Mouse (Mus musculus) spleen, adult 12 weeks (tissue): ENCODE data around the gene Skap1.
"Not testable (repeated sequence)": the region's sequence is repeated elsewhere in the genome, so short reads cannot be mapped to it uniquely, and the experiment has no call there.

Experiments used
- DNase-seq: peaks from one replicate; pipeline ENCODE4 v3.0.0; 2022; ENCODE audit warnings: low spot score

The Skap1 gene

DNA sequence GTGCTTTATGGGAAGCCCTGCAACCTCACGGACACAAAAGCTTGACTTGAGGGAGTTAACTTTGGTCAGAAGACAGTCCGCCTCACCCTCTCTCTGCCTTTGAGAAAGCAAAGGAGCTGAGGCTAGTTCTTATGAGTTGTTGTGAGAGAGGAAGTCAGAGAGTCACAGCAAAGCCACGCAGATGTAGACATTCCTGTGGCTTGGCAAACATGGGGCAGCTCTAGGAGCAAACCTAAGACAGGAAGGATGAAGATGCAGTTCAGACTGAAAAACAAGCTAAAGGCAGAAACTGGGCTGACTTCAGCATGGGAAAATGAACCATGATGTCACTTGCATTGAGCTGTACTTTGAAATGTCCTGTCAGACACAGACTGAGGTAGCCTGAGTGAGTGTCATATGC is 283.2 kb downstream of the Skap1 start:
- no peak for DNase-seq

DNA sequence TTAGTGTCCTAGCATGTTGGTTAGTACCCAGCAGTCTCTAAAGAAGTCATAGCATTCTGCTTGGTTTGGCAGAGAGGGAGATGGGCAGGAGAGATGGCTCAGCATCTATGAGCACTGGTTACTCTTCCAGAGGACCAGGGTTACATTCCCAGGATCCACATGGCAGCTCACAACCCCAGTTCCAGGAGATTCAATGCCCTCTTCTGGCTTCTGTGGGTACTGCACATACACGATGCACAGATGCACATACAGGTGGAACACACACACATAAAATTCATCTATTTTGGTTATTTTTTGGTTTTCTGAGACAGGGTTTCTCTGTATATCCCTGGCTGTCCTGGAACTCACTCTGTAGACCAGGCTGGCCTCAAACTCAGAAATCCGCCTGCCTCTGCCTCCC is 290.9 kb downstream of the Skap1 start:
- no peak for DNase-seq

DNA sequence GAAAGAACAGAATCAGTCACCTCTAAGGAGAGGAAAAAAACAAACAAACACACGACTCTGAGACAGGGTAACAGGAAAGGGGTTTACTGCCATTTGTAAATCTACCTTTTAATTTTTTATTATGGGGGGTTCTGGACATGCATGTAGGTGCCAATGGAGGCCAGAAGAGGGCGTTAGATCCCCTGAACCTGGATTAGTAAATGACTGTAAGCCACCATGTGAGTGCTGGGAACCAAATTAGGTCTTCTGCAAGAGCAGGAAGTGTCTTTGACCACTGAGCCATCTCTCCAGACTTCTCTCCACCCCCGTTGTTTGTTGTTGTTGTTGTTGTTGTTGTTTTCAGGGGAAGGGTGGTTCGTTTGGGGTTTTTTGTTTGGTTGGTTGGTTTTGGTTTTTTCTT is 293.0 kb downstream of the Skap1 start:
- no peak for DNase-seq

DNA sequence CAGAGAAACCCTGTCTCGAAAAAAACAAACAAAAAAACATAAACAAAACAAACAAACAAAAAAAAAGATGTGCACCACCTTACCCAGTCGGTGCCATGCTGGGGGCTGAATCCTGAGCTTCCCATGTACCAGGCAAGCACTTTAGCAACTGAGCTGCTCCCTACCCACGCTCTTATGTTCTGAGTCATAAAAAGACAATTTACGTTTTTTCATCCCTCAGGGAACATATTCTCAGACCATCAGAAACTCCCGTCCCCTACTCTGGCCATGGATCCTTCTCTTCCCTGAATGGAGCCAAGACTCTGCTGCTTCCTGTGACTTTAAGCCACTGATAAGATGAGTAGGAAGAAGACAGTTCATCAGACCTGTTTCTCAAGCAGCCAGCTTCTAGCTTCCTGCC is 294.0 kb downstream of the Skap1 start:
- no peak for DNase-seq

DNA sequence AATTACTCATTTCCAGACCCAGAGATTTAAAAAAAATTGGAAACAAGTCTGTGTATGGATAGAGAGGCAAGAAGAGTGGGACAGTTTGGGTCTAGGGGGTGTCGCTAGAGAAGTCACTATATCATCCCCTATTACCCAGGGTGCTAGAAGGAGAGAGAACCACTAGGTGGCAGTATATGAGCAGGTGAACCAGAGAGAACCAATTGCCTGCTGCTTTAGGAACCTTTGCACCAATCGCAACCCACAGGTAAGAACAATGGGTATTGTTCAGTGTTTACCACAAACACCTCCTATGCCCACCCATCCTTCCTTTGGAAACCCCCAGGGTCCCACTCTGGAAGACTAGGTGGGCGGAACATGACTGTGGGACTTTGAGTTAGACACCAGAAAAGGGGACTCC is 295.6 kb downstream of the Skap1 start:
- DNase-seq: peak; percentile 23

DNA sequence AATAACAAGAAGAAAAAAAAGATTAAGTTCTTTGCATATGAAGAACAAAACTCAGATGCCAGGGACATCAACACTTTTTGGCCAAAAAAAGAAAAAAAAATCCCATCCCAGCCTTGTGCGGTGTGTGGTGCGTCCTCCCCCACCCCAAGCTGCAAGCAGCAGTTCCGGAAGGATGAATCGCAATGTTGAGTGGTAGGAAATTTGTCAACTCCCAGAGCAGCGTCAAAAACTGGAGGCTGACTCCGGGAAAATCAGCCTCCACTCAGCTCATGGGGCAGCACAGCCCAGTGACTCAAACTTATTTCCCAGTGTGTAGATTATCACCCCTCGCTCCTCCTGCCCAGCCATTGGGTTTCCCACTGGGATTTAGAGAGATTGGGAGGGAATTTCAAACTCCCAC is 297.6 kb downstream of the Skap1 start:
- no peak for DNase-seq

DNA sequence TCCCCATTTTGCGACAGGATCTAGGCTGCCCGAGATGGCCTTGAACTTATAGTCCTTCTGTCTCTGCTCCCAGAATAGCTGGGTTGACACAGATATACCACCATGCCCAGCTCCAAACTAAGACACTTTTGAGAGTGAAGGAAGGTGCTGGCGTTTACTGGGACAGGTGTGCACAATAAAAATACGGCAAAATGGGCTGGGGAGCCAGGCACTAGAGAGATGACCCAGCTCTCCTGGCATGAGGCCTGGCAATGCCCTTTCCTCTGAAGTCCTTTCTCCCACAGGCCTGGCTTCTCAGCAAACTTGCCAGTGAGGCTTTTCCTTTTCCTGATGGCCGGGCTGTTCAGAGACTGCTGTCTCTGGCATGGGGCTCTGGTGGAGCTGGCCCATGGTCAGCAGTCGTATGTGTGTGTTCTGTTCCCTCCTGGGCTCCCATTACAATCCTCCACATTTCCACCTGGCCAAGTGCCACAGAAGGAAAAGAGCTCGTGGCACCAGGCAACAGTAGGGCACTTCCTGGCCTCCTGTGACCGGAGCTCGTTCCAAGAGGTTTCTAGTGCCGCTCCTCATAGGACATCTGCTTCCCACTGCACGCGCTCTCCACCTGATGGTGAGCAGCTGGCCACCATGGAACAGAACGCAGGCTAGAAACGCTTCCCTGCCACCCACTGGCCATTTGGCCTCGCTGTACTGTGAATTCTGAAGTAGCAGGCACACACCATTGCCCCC is 298.5 kb downstream of the Skap1 start:
- no peak for DNase-seq

DNA sequence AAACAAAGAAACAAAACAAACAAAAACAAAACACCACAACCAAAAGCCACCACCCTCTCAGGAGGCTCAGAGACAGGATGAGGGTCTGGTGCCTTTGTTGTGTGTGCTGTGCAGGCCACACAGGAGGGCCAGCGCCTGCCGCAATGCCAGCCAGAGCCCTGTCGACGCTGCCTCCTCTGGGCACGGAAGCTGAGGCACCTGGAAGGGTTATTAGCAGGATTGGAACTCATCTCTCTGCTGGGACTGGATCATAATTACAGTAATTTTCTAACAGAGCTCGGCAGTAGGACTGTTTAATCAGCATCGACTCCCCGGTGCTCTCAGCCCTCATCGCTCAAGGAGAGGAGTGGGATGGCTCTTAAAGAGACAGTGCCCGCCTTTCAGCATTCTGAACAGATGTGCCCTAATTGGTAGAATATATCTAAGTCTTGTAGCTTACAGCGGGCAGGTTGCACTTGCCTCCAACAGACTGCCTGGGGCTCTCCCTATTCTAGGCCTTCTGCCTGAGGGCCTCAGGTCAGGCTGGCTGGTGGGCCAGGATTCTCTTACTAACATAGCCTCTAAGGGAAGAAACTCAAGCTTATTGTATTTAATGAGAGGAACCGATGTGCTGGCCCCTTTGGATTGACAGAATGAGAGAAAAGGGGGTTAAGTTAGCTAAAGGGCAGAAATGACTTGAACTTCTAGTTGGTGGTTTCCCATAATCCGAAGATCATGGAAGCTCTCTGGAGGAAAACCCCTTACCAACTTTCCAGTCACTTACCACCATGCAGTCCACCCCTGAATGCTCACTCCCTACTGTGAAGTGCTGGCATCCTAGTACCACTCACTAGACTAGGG is 300.3 kb downstream of the Skap1 start:
- no peak for DNase-seq

DNA sequence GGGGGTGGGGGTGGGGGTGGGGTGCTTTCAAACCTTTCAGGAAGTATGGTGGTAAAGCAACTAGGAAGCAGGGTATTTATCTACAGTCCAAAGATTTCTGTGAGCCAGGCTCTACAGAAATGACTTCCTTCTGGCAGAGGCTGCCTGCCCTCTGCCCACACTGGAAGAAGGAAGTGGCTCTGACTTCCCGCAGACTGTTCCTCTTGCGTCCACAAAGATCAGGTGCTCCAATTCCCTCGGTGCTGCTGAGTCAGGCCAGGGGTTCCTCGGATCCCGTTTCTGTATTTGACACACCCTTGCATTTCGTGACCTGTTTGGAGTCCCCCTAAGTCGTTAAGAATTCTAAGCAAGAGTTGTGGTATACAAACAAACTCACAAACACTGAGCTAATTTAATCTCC is 301.3 kb downstream of the Skap1 start:
- no peak for DNase-seq

DNA sequence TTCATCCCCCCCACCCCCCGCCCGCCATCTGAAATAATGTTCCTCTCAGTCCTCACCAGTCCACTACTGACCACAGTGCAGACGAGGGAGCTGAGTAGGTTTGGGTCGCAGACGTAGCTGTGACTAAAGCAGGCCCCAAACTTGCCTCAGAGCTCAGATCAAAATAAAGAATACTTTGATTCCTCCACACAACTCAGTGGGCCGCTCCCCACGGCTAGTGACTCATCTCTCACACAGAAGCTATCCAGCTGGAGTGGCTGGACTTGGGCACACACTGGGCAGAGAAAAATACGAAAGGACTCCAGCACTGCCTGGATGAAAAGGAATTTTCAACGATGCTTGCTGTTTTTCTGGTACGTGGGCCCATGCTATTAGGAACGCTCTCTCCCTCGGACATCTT is 302.2 kb downstream of the Skap1 start:
- DNase-seq: no peak

DNA sequence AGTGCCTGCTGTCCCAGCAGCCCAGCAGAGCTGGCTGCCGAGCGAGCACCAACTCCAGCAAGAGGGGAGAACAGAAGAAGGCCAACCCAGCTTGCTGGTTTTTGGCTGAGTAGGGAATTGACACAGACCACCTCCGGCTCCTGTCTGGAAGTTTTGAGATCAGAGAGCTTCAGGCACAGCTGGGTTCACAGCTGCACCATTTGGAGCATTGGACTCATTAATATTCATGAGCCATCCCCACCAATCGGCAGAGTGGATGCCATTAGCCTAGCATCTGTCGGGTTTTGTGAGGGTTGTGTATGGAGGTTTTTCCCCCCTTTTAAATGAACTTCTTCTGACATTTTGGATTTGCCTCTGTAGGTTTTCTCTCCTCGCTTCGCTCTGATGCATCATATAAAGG is 302.7 kb downstream of the Skap1 start:
- no peak for DNase-seq

DNA sequence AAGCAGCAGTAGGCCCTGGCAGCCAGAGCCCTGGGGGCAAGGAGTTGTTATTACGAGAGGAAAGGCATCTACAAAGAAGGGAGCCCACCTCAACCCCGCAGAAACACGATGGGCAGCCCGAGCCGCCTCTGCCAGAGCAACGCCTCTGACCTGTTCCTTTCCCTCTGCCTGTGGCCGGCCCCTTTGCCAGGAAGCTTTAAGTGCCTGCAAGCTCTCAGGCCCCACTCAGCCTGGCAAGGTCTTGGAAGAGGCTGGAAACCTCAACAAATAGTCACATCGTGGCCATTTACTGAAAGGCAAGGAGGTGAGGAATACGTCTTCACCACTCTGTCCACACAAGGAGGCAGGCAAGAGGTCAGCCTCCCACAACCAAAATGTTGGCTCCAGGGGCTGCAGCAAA is 303.8 kb downstream of the Skap1 start:
- no peak for DNase-seq

DNA sequence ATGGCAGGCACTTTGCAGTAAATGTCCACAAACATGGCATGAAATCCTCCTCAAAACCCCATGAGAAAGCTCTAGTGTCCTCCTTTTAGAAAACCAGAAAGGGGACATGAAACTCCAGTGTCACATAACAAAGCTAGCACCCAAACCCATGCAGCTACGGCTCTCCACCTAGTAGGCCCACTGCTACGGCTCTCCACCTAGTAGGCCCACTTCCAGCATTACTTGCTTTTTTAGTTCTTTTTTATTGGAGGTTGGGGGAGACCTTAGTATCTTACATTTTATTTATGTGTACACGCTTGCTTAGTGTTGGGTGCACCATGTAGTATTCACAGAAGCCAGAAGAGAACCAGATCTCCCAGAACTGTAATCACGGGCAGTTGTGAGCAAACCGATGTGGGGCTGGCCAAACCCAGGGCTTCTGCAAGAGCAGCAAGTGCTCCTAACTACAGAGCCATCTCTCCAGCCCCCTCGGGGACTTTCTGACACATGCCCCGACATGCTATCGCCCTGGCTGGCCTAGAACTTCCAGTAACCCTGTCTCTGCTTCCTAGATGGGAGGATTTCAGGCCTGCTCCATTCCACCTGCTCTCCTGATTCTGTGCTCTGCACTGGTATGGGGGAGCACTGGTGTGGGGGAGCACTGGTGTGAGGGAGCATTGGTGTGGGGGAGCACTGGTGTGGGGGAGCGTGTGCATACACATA is 307.0 kb downstream of the Skap1 start:
- DNase-seq: no peak

DNA sequence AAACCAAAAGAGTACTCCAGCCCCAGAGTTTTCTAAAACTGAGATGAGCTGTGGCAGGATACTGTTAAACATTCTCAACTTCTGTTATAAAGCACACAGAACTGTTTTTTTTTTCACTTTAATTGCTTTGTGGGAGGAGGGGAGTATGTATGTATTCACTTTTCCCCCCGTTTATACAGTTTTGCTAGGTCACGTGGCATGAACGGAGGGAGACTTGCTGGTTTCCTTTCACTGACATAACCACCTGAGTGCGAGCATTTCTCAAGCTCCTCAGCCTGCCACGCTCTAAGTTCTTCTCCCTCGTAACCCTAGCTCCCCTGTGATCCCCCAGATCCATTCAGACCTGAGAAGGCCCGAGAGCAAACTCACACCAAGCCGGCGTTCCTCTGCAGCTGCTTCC is 308.0 kb downstream of the Skap1 start:
- DNase-seq: no peak

DNA sequence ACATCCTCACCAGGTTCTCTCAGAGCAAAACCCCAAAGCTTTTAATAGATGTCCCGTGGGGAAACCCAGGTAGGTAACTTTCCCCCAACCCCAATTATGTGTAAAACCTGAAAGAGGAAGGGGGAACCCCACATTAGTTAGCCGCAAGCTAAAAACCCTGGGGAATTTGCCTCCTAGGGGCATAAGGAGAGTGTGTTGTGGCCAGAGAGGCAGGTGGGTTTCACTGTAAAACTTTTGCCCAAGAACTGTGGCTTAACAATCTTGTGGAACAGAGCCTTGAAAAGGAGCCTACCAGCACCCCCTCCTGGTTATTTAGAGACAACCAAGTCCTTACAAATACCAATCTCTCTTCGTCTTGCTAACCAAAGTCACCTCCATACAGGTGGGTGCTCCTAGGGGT is 310.1 kb downstream of the Skap1 start:
- DNase-seq: no peak

DNA sequence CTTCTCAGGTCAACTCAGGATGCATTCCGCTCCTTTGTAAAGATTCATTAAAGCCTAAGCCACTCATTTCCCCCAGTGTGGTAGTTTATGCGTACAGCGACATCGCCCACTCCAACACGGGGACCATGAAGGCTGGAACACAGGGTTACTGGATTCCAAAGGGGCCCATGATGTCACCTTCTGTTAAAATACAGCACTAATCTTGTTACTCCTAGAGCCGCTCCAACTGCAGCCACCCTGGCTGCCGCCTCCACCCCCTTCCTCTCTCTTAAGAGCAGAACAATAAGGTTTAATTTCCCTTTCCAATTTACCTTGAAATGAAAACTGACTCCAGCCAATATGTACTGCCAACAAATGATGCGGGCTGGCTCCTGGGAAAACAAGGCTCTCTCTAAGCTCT is 310.7 kb downstream of the Skap1 start:
- no peak for DNase-seq

DNA sequence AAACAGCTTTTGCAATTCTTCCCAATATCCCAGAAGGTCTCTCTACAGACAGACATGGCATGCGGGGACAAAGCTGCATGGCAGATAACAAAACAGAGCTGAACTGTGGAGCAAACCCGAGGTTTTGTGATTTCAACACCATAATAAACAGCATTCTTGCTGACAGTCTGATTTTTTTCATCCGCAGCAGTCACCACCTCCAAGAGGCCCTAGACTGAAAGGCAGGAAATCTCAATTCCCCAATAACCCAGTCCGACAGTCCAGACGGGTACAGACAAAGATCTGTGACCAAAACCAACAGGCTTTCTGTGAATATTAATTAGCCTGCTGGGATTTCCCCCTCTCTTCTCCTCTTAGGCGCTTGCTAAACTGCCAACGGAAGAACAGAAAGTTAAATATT is 311.3 kb downstream of the Skap1 start:
- DNase-seq: no peak

DNA sequence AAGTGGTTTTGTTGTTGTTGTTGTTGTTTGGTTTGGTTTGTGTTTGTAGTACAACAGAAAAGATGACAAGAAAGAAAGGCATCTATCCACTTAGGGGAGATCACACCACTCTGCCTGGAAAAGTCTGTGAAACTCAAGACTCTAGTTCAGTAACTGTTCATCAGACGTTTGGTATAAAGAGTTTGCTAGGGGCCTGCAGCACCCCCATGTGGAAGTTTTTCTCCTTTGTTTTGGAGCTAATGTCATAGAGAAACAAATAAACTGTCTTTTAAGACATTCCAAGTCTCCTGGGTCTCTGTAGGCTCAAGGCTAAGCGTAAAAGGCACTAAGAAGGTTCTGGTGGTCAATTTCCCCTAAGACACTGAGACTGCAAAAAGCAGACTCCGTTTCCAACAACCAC is 311.7 kb downstream of the Skap1 start:
- no peak for DNase-seq

DNA sequence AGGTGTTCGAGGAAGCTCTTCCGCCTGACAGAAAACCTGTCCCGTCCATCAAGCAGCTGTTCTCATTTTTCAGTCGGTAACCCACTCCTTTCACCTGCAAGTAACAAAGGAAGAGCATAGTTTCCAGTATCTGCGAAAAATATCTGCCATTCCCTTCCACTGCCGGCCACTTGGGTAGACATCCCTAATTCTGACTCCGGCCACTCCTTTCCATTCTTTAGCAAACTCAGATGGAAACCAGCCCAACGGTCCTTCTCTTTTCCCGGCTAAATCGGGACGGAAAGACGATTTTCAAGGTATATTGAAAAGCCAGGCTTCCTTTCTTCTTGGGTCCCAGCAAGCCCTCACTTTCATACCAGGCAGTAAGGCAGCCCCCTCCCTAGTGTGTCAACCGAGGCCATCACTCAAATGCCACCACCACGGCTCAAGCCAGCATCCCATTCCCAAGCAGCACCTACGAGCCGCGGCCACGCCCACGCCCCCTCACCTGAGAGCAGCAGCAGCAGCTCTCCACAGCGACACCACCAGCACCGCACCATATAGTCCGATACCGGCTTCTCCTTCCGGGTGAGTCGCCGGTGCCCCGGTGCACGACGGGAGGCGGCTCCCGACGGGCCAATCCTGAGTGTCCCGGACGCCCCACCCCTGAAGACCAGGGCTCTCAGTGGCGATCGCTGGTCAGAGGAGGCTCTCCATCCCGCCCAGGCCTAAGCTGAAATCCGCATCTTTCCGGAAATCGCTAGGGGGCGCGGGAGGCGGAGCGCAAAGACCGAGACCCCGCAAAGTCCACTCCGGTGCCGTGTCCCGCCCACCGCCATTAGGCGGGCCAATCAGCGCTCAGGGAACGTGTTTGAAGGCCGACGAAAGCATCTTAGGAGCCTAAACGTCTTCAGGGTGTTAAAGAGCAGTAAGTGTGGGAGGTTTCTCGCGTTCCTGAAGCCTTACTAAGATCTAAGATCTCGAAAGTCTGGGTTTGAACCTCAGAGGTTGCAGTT is 312.9 kb downstream of the Skap1 start, which contains the start of gene Snx11:
Snx11 (minus strand) TSS at position 592 of the 995 bp plus-strand sequence.
- DNase-seq: peak; percentile 99

DNA sequence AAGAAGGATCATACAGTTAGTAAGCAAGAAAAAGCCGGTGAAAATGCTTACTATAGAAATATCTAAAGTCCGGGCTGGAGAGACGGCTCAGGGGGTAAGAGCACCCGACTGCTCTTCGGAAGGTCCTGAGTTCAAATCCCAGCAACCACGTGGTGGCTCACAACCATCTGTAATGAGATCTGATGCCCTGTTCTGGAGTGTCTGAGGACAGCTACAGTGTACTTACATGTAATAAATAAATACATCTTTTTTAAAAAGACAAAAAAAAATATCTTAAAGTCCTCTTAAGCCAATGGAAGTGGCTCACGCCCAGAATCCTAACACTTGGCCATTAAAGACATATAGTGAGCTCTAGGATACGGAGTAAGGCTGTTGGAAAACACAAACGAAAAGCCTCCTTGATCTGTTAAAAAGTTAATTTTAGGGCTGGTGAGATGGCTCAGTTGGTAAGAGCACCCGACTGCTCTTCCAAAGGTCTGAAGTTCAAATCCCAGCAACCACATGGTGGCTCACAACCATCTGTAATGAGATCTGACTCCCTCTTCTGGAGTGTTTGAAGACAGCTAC is 313.8 kb downstream of the Skap1 start:
- not testable (repeated sequence) for DNase-seq

DNA sequence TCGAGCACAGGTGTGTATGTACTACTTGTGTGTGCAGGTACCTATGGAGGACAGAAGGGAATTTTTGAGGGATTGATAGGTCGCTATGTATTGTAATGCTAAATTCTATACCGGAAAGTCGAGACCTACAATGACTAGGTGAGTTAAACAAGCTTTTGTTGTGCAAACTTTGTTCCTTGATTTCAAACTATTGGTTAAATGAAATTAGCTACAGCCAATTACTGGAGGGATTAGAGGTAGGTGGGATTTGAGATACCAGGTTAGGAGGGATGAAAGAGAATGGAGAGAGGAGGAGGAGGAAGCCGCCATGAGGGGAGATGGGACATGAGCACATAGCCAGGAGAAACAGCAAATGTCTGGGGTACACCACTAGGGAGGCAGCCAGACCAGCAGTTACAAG is 315.9 kb downstream of the Skap1 start:
- no peak for DNase-seq
